Mouse (Mus musculus) cerebellum, adult 9-10 months (tissue): ENCODE results near the gene Lims1.

ENCODE experiments used
- DNase-seq: peaks from one replicate; pipeline ENCODE4 v3.0.0; 2022

The Lims1 gene

GRCm38 (mm10) chr10:58451575-58451974 is 128.3 kb downstream of the Lims1 start:
- DNase-seq = no peak

- no peak for DNase-seq
Measured at GRCm38 (mm10) chr10:58452185-58452584, 128.9 kb downstream of the Lims1 start.

- DNase-seq = no peak
Measured at GRCm38 (mm10) chr10:58459896-58460295, 136.6 kb downstream of the Lims1 start.
